Mouse (Mus musculus) bone marrow macrophage, adult 2 months (primary cell): ENCODE results near the gene Exoc8. TPM values are rescaled to one million over a fixed set of nuclear protein-coding genes. Genes with fewer than 3 reads are reported as not detected.
A peak's percentile ranks its signal among the peaks of the same experiment; 100 is the strongest.

Experiments used
- H3K27ac ChIP-seq: 2 replicates; pipeline ENCODE4 v1.5.1; 2012; ENCODE audit warnings: low read depth, low read length; ENCODE audit not compliant: insufficient read depth
- H3K4me1 ChIP-seq: 2 replicates; pipeline ENCODE4 v1.6.1; 2012; ENCODE audit warnings: low read length; ENCODE audit not compliant: control insufficient read depth, insufficient read depth
- H3K4me3 ChIP-seq: 2 replicates; pipeline ENCODE4 v1.5.1; 2012; ENCODE audit warnings: mild to moderate bottlenecking, low read length, moderate library complexity; ENCODE audit not compliant: insufficient read depth
- CTCF ChIP-seq: IDR thresholded peaks from 2 replicates; pipeline ENCODE4 v1.5.1; 2012; ENCODE audit warnings: low read depth, mild to moderate bottlenecking, low read length, moderate library complexity
- POLR2A ChIP-seq: IDR thresholded peaks from 2 replicates; pipeline ENCODE4 v1.6.1; 2012; ENCODE audit warnings: mild to moderate bottlenecking, low read depth, low read length, borderline replicate concordance
- polyA plus RNA-seq: library from polyadenylated mRNA; stranded (reverse); fragments of >200 nt; gene quantifications from 2 replicates; pipeline ENCODE4 v1.2.4, GENCODE M21; 2012; ENCODE audit not compliant: missing spikeins, insufficient read depth, insufficient read length

Exoc8 gene
- 11.8 and 12.4 TPM in 2 replicates for polyA plus RNA-seq

DNA sequence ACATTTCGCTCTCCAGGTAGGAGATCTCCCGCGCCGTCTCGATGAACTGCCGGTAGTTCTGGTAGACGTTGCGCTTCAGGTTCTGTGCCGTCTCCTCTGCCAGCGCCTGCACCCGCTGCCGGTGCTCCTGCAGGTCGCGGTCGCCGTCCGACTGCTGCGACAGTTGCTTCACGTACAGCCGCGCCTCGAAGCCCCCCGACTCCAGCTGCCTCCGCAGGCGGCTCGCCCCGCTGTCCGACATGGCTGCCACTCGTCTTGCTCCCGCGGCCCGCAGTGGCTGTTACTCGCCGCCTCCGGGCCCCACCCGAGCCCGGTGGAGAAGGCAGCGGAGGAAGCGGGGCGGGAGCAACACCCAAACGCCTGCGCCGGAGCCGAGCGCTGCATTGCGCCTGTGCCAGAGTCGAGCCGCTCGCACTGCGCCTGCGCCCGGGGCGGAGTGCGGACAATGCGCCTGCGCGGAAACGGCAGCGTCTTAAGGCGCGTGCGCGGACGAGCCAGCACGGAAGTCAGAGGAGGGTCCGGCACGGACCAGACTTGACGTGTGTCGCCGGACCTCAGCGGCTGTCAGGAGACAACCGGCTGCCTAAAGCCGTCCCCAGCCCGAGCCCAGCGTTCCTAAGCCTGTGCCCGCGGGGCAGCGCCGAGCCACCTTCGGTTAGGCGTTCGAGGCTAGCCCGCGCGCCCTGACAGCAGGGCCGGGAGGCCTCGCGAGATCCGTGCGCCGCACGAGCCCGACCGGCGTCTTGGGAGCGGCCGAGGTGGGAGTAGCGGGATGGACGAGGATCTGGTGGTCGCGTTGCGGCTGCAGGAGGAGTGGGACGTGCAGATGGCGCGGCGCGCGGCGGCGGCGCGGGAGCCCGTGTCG lies at the start of gene Exoc8, which contains the start of gene Sprtn:
Gene Exoc8, minus strand, starts transcription at position 320 of the 865 bp plus-strand sequence.
Gene Sprtn, plus strand, starts transcription at position 501 of the 865 bp plus-strand sequence.
- H3K4me3 ChIP-seq: peak within 1 kb of the TSS; percentile 89
- 0 out of 2 replicates have a peak, but pooled peaks have one; percentile 47 for TF ChIP-seq POLR2A
- no peak for TF ChIP-seq CTCF
- H3K4me1 ChIP-seq: peaks cover 26% of the 10 kb centered on the region

DNA sequence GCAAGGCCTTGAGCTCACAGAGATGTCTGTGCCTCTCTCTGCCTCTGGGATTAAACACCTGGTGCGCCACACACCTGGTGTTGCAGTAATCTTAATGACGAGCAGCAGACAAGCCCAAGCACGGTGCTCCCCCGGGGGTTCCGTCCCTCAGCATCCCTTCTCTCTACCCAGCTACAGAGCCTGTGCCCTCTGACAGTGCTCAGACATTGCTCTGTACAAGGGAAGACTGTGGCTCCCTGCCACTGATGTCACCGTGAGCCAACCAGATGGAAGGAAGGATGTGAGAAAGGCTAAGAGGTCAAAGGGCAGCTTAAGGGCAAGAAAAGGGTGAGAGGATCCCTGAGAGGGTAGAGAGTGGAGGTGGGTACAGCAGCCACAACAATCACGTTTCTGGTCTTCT lies 46.9 kb upstream of the Exoc8 start:
- peaks cover 8% of the 10 kb centered on the region for H3K4me1 ChIP-seq
- TF ChIP-seq CTCF (no peak), POLR2A (no peak)
- H3K4me3 ChIP-seq: no peak overlapping the region
- no peak overlapping the region for H3K27ac ChIP-seq

More for the DNA sequence above, at the start of gene Exoc8, which contains the start of gene Sprtn:
- H3K27ac ChIP-seq: peak within 1 kb of the TSS; percentile 62

DNA sequence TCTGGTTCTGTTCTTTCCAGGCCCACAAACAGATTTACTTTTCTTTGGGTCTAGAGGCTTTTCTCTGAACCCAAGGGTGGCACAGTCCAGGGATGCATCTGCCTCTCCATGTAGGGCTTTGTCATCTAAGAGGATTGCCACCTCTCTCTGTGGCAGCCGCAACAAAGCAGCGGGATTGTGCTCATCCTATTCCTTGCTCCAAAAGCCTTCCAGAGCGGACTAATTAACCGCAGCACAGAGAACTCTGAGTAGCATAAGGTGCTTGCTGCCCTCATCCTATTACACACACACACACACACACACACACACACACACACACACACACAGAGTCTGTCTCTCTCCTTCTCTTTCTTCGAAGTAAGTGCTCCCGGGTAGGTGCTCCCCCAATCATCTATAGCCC lies 46.3 kb upstream of the Exoc8 start:
- Histone ChIP-seq H3K27ac (no peak overlapping the region), H3K4me1 (peaks cover 8% of the 10 kb centered on the region), H3K4me3 (no peak overlapping the region)
- TF ChIP-seq POLR2A: no peak
- no peak for TF ChIP-seq CTCF

DNA sequence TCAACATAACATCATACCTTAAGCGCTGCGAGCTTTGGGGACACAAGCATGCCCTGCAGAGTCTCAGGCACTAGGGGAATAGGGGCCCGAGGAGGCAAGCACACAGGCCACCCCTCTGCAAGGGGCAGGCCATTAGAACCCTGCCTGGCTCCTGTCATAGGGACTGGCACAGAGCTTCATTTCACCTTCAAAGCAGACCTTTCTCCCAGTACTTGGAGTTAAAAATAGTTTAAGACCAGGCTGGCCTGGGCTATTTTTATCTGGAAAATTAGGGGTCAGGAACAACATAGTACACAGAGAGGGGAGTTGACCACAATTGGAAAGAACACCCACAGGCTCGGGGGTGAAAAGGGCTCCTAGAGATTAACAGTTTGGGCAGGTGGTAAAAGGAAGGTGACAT lies 39.8 kb upstream of the Exoc8 start:
- no peak overlapping the region for H3K4me3 ChIP-seq
- peaks cover 7% of the 10 kb centered on the region for H3K4me1 ChIP-seq
- no peak overlapping the region for H3K27ac ChIP-seq
- TF ChIP-seq CTCF (no peak), POLR2A (no peak)

DNA sequence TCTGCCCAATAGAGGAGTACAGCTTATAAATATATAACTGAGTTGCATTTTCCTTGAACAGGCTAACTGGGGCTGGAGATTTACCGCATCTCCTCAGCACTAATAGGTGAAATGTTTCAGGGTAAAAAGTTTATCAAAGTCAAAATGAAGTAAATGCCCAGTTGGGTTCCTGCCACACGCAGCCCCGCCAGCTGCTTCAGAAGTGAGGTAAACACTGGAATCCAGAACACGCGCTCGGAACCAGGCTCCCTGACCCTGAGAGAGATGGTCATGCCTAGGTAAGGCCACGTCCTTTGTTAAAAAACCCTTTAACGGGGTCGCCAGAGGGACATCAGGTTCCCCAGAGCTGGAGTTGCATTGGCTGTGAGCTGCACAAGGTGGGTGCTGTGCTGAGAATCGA lies 39.2 kb upstream of the Exoc8 start:
- Histone ChIP-seq H3K4me1 (peaks cover 10% of the 10 kb centered on the region), H3K4me3 (no peak overlapping the region), H3K27ac (no peak overlapping the region)
- TF ChIP-seq POLR2A (no peak), CTCF (no peak)

DNA sequence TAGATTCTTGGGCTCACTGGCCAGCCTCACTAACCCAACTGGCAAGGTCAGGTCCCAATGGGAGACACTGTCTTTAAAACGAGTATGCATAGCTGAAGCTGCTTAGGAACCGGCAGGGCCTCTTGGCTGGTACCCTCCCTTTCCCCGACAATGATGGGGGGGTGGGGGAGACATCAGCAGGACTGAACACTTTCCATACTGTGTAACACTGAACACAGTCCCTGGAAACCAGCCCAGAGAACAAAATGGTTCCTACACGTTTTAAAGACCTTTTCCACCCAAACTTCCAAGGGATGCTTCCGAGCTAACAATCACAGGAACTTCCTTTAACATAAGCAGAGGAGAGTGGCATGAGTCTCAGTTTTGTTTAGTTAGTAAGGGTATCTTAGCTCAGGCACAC lies 37.6 kb upstream of the Exoc8 start:
- TF ChIP-seq POLR2A (no peak), CTCF (no peak)
- peaks cover 12% of the 10 kb centered on the region for H3K4me1 ChIP-seq
- H3K27ac ChIP-seq: no peak overlapping the region
- H3K4me3 ChIP-seq: no peak overlapping the region

DNA sequence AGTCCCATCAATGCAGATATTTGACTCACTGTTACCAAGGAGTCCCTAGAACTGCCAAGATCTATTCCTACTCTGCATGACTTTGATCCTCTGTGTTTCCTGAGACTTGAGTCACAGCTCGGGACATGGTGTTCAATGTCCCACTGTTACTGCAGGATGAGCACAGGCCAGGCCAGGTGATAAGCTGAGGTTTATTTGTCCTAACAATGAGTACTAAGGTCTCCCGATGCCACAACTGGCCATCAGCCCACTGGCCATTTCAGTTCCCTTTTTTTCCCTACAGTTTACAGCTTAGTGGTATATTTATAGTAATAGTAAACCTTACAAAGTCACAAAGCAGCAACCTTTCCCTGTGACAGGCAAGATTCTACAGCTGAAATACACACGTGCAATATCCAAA lies 34.9 kb upstream of the Exoc8 start:
- TF ChIP-seq CTCF (no peak), POLR2A (no peak)
- H3K4me1 ChIP-seq: peaks cover 12% of the 10 kb centered on the region
- H3K27ac ChIP-seq: no peak overlapping the region
- H3K4me3 ChIP-seq: no peak overlapping the region

DNA sequence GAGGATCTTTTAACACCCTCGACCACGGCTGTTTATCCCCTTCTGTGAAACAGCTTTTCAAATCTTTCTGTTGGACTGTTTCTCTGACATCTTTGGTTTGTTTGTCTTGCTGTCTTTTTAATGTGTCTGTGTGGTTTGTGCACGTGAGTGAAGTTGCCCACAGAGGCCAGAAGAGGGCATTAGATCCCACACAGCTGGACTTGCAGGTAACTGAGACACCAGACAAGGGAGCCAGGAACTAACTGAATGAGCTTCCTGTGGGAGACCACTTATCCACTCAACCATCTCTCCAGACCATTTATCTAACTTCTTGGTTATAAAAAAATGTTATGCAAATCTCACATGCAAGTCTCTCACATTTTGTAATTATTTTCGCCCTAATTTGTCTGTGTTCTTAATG lies 33.1 kb upstream of the Exoc8 start:
- H3K4me3 ChIP-seq: no peak overlapping the region
- H3K4me1 ChIP-seq: peaks cover 20% of the 10 kb centered on the region
- no peak overlapping the region for H3K27ac ChIP-seq
- TF ChIP-seq CTCF: no peak
- TF ChIP-seq POLR2A: no peak

DNA sequence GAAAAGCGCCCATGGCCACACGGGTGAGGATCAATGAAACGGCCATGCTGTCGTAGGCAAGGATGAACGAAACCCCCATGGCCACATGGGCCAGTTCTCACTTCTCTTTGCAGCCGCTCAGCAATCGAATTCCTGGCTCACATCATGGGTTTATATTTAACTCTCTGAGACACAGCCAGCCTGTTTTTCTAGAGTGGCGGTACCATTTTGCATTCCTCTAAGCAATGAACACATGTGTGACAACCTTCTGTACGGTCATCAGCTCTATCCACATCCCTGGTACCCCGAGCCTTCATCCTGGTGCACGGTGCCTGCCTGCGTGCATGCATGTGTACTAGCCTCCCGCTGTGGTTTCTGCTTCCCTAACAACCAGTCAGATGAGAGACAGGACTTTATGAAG lies 32.6 kb upstream of the Exoc8 start:
- Histone ChIP-seq H3K4me1 (peaks cover 20% of the 10 kb centered on the region), H3K4me3 (no peak overlapping the region), H3K27ac (no peak overlapping the region)
- TF ChIP-seq CTCF (no peak), POLR2A (no peak)

DNA sequence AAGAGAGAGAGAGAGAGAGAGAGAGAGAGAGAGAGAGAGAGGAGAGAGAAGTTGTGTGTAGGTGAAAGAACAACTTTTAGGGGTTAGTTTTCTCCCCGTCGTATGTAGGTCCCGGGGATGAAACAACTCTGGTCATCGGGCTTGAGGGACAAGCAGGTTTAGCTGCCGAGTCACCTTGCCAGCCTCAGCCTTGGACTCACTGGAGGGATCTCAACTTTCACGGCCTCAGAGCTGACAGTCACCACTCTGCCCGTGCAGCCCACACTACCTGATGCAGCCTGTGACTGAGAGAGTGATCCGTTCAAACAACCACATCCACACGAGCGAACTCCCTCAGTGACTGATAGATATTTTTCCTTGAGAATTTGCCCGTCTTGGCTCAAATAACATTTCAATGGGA lies 31.5 kb upstream of the Exoc8 start:
- Histone ChIP-seq H3K4me3 (no peak overlapping the region), H3K27ac (no peak overlapping the region), H3K4me1 (peaks cover 20% of the 10 kb centered on the region)
- TF ChIP-seq CTCF: no peak
- no peak for TF ChIP-seq POLR2A
